Mouse (Mus musculus) frontal cortex, postnatal 36 days (tissue): ENCODE measurements around the gene Gm7247.
"Not testable (repeated sequence)": the region's sequence is repeated elsewhere in the genome, so short reads cannot be mapped to it uniquely, and the experiment has no call there.

Experiments used
- DNase-seq, 2 experiments: peaks; one replicate each; pipeline ENCODE4 v3.0.0; 2022; ENCODE audit warnings: low spot score in 2 of 2

Gene Gm7247

DNA sequence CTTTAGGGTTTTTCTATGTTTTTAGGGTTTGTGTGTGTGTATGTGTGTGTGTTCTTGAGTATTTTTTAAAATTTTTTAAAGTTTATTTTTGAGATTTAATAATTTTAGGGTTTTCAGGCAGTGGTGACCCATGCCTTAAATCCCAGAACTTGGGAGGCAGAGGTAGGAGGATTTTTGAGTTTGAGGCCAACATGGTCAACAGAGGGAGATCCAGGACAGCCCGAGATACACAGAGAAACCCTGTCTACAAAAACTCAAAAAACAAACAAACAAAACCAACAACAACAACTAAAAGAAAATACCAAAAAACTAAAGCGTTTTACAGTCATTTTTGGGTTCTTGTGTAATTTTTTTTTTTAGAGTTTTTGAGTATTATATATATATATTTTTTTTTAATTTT, 134.2 kb downstream of the Gm7247 start:
- no peak for DNase-seq

DNA sequence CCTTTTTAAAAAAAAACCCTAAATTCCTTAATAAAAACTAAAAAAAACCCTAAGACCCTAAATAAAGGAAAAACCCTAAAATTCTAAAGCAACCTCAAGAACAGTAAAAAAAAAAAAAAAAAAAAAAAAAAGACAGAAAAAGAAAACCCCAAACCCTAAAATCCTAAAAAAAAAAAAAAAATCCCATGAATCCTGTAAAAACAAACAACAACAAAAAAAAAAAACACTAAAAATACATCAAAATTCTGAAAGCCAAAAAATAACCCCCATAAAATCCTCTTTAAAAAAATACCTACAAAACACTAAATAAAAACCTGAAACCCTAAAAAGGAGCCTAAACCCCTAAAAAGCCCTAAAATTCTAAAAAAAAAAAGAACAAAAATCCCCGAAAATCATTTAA, 135.4 kb downstream of the Gm7247 start:
- DNase-seq: no peak

DNA sequence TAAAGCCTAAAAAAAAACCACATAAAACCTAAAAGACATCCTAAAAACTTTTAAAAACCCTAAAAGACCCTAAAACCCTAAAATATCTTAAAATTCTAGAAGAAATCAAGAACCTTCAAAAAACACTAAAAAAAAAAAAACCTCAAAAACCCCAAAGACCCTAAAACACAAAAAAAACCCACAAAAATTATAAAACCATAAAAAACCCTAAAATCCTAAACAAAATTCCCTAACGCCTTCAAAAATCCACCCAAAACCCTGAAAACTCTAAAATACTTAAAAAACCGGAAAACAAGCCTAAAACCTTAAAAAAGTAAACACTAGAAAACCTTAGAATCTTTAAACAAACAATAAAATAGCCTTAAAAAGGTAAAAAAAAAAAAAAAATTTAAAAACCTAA, 136.4 kb downstream of the Gm7247 start:
- DNase-seq: no peak

DNA sequence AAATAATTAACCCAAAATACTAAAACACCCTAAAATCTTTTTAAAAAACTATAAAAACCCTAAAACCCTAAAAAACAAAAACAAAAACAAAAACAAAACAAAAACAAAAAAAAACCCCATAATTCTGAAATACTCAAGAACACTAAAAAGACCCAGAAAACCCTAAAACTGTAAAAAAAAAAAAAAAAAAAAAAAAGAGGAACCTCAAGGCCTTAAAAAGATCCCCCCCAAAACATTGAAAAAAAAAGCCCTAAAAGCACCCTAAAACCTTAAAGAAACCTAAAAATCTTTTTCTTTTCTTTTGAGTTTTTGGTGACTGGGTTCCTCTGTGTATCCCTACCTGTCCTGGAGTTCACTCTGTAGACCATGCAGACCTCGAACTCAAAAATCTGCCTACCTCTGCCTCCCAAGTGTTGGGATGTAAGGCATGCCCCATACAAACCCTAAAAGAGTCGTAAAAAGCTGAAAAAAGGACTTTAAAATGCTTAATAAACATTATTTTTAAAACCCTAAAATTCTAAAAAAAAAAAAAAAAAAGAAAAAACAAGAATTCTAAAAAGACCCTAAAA, 138.2 kb downstream of the Gm7247 start:
- DNase-seq: no peak

GRCm38 (mm10) chr14:51500461-51500860, 138.9 kb downstream of the Gm7247 start:
- DNase-seq: no peak

- DNase-seq: no peak
These were observed 145.9 kb downstream of the Gm7247 start for GRCm38 (mm10) chr14:51507416-51507815.

GRCm38 (mm10) chr14:51552490-51552889, 190.9 kb downstream of the Gm7247 start, which contains the start of gene Gm5622:
Gm5622 (plus strand) TSS chr14:51552790.
- DNase-seq: no peak

- not testable (repeated sequence) for DNase-seq
These were observed 212.4 kb downstream of the Gm7247 start, which contains the start of gene Gm17175 for GRCm38 (mm10) chr14:51573963-51574362. Gm17175 (minus strand) TSS chr14:51574063.

DNA sequence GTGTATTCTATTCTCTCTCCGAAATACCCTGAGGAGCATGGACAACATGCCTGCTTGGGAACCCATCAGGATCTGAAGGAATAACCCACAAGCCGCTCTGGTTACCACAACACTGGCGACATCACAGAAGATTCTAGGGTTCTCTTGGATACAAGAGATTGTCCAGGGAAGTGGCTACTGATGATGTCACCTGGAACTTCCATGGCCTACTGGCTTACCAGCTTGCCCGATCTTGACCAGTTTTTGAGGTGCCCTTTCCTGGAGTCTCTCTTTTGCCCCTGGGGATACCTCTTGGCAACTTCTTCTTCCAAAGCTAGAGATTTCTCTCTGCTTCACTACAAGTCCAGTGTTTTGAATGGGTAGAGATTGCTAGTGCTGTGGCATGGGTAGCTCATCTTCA, 230.5 kb downstream of the Gm7247 start, which contains the start of gene Gm17174:
TSS of gene Gm17174 (minus strand) at position 101 of the 400 bp plus-strand sequence.
- not testable (repeated sequence) for DNase-seq

DNA sequence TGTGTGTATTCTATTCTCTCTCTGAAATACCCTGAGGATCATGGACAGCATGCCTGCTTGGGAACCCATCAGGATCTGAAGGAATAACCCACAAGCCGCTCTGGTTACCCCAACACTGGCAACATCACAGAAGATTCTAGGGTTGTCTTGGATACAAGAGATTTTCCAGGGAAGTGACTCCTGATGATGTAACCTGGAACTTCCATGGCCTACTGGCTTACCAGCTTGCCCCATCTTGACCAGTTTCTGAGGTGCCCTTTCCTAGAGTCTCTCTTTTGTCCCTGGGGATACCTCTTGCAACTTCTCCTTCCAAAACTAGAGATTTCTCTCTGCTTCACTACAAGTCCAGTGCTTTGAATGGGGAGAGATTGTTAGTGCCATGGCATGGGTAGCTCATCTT, 249.7 kb downstream of the Gm7247 start, which contains the start of gene Gm17078:
TSS of gene Gm17078 (minus strand) at position 101 of the 400 bp plus-strand sequence.
- no peak for DNase-seq
